Mouse (Mus musculus) heart, postnatal 0 days (tissue): ENCODE measurements around the gene Plxnb1.

ENCODE experiments used
- CTCF ChIP-seq: IDR thresholded peaks from 2 replicates; pipeline ENCODE4 v1.5.1; 2016; ENCODE audit warnings: antibody characterized with exemption, control low read depth, low read depth
- EP300 ChIP-seq: IDR thresholded peaks from 2 replicates; pipeline ENCODE4 v1.6.1; 2016; ENCODE audit warnings: antibody characterized with exemption, low read depth

- no peak for TF ChIP-seq CTCF
- TF ChIP-seq EP300, result no peak
Measured at GRCm38 (mm10) chr9:109111101-109111500, 15.9 kb downstream of the Plxnb1 start.
